Mouse (Mus musculus) heart, adult 2 months (tissue): ENCODE measurements around the gene Lrrc46.

Experiments
- CTCF ChIP-seq: fragments of 200-600 bp; IDR thresholded peaks from 2 replicates; pipeline ENCODE4 v1.8.1; 2022; ENCODE audit warnings: antibody characterized with exemption, mild to moderate bottlenecking, moderate library complexity
- POLR2A ChIP-seq: fragments of 200-500 bp; IDR thresholded peaks from 2 replicates; pipeline ENCODE4 v1.6.1; 2011; ENCODE audit warnings: mild to moderate bottlenecking, low read depth, low read length, control low read depth; ENCODE audit not compliant: insufficient read depth

DNA sequence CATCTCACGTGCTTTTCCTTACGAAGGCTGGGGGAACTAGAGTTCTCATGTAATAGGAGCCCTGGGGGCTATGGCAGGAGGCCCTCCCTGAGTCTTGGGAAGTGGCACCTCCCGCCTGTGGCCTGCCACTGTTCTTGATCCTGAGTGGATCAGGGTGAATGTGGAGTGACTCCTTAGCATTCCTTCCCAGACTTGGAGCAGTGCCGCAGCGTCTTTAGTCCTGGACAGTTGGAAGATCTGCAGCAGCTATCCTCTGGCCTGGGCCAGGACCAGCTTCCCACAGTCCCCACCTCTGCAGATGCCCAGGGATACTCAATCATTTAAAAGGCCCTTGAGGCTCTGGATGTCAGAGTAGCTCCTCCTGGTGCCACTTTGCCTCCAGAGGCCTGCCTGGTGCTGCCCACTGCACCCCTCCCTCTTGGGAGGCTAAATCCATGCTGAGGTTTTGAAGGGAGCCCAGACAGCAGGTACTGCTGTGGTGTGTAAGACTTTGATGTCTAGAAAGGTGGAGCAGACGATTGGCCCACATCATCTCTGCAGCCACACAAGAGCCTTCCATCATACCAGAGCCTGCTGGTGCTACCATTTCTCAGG, 8.4 kb upstream of the Lrrc46 start:
- TF ChIP-seq CTCF (no peak), POLR2A (no peak)
